Mouse (Mus musculus): Measurements from ENCODE around the gene Slc43a2. TPM values are rescaled to one million over a fixed set of nuclear protein-coding genes. Genes with fewer than 3 reads are reported as not detected.

The Slc43a2 gene
- total and polyA plus RNA-seq, 3 experiments = 4.9 to 8.4 TPM; not detected in 1

GRCm38 (mm10) chr11:75550200-75550946 is 18.9 kb downstream of the Slc43a2 start:
- no peak overlapping the region for H3K9ac ChIP-seq (ENCODE audit: control insufficient read depth, low read depth, low read length, poor library complexity, severe bottlenecking)
- H3K27ac ChIP-seq (ENCODE audit: control insufficient read depth, low read depth, low read length) = no peak overlapping the region
- TF ChIP-seq ZMIZ1 (IDR thresholded peaks at IDR 0.05; ENCODE audit: low read depth, low read length) (no peak), MXI1 (IDR thresholded peaks at IDR 0.05; ENCODE audit: low read depth, low read length) (no peak), ZC3H11A (IDR thresholded peaks at IDR 0.05; ENCODE audit: low read depth, low read length) (no peak), USF2 (IDR thresholded peaks at IDR 0.05; ENCODE audit: borderline replicate concordance in 1 of 2, insufficient read depth in 1 of 2, low read depth in 1 of 2, low read length in 2 of 2) (no peak), CTCF (IDR thresholded peaks at IDR 0.05 in 2 of 3, conservative IDR thresholded peaks at IDR 0.05 in 1 of 3; ENCODE audit: control insufficient read depth in 1 of 3, insufficient read depth in 1 of 3, low read depth in 2 of 3, low read length in 3 of 3, poor library complexity in 1 of 3, severe bottlenecking in 1 of 3) (no peak), UBTF (IDR thresholded peaks at IDR 0.05; ENCODE audit: borderline replicate concordance, insufficient read depth, low read depth, low read length) (no peak), GATA1 (IDR thresholded peaks at IDR 0.05; ENCODE audit: low read depth, low read length) (no peak), CHD2 (IDR thresholded peaks at IDR 0.05; ENCODE audit: low read length) (no peak), NELFE (IDR thresholded peaks at IDR 0.05; ENCODE audit: low read depth, low read length) (no peak), RCOR1 (IDR thresholded peaks at IDR 0.05; ENCODE audit: low read depth, low read length) (no peak)
- no peak overlapping the region for H3K4me3 ChIP-seq (ENCODE audit: control insufficient read depth in 1 of 2, insufficient read depth in 1 of 2, low read depth in 2 of 2, low read length in 2 of 2)
- no peak for DNase-seq (ENCODE audit: low read depth, low spot score)
- H3K4me1 ChIP-seq (ENCODE audit: control insufficient read depth in 1 of 2, insufficient read depth in 2 of 2, low read length in 2 of 2) = no peaks in the 10 kb centered on the region
- H3K9me3 ChIP-seq (replicated peaks; ENCODE audit: insufficient read depth, low read length) = no peaks in the 10 kb centered on the region
- no peaks in the 10 kb centered on the region for H3K36me3 ChIP-seq (ENCODE audit: control insufficient read depth in 1 of 2, insufficient read depth in 2 of 2, low read length in 2 of 2)
- H3K79me2 ChIP-seq (ENCODE audit: control insufficient read depth, insufficient read depth, low read length, poor library complexity) = no peaks in the 10 kb centered on the region
- H3K27me3 ChIP-seq (ENCODE audit: control insufficient read depth in 1 of 2, insufficient read depth in 2 of 2, low read length in 2 of 2) = no peaks in the 10 kb centered on the region

GRCm38 (mm10) chr11:75551321-75551720 is 19.8 kb downstream of the Slc43a2 start:
- H3K9me3 ChIP-seq (replicated peaks; ENCODE audit: insufficient read depth, low read length) = no peaks in the 10 kb centered on the region
- H3K9ac ChIP-seq (ENCODE audit: control insufficient read depth, low read depth, low read length, poor library complexity, severe bottlenecking) = no peak overlapping the region
- no peak for TF ChIP-seq MYB (IDR thresholded peaks at IDR 0.05; ENCODE audit: low read depth, low read length)
- TF ChIP-seq USF1 (IDR thresholded peaks at IDR 0.05; ENCODE audit: low read depth, low read length) = no peak
- TF ChIP-seq HCFC1 (IDR thresholded peaks at IDR 0.05; ENCODE audit: low read depth, low read length) = no peak
- no peak for TF ChIP-seq USF2 (IDR thresholded peaks at IDR 0.05; ENCODE audit: borderline replicate concordance in 1 of 2, insufficient read depth in 1 of 2, low read depth in 1 of 2, low read length in 2 of 2)
- no peak for TF ChIP-seq MXI1 (IDR thresholded peaks at IDR 0.05; ENCODE audit: low read depth, low read length)
- TF ChIP-seq ELF1 (IDR thresholded peaks at IDR 0.05; ENCODE audit: low read depth, low read length) = no peak
- no peak for TF ChIP-seq UBTF (IDR thresholded peaks at IDR 0.05; ENCODE audit: borderline replicate concordance, insufficient read depth, low read depth, low read length)
- TF ChIP-seq RAD21 (IDR thresholded peaks at IDR 0.05; ENCODE audit: low read depth, low read length) = no peak
- no peak for TF ChIP-seq ZKSCAN1 (IDR thresholded peaks at IDR 0.05; ENCODE audit: low read depth, low read length)
- TF ChIP-seq MAX (IDR thresholded peaks at IDR 0.05; ENCODE audit: low read length) = no peak
- no peak for TF ChIP-seq NELFE (IDR thresholded peaks at IDR 0.05; ENCODE audit: low read depth, low read length)
- TF ChIP-seq MEF2A (IDR thresholded peaks at IDR 0.05; ENCODE audit: extremely low read depth, insufficient replicate concordance, low read depth, low read length, poor library complexity, severe bottlenecking) = no peak
- TF ChIP-seq MAFK (IDR thresholded peaks at IDR 0.05; ENCODE audit: borderline replicate concordance, low read depth, low read length) = no peak
- TF ChIP-seq ZMIZ1 (IDR thresholded peaks at IDR 0.05; ENCODE audit: low read depth, low read length) = no peak
- TF ChIP-seq EP300 (IDR thresholded peaks at IDR 0.05; ENCODE audit: low read depth in 1 of 2, low read length in 2 of 2) = no peak
- TF ChIP-seq GATA1 (IDR thresholded peaks at IDR 0.05; ENCODE audit: low read depth, low read length) = no peak
- TF ChIP-seq POLR2A (IDR thresholded peaks at IDR 0.05; ENCODE audit: control insufficient read depth in 1 of 2, insufficient read depth in 1 of 2, low read depth in 1 of 2, low read length in 2 of 2, poor library complexity in 1 of 2) = no peak
- no peaks in the 10 kb centered on the region for H3K79me2 ChIP-seq (ENCODE audit: control insufficient read depth, insufficient read depth, low read length, poor library complexity)
- H3K27me3 ChIP-seq (ENCODE audit: control insufficient read depth in 1 of 2, insufficient read depth in 2 of 2, low read length in 2 of 2) = no peaks in the 10 kb centered on the region
- no peak for DNase-seq (ENCODE audit: low read depth, low spot score)
- H3K27ac ChIP-seq (ENCODE audit: control insufficient read depth, low read depth, low read length) = no peak overlapping the region
- no peaks in the 10 kb centered on the region for H3K4me1 ChIP-seq (ENCODE audit: control insufficient read depth in 1 of 2, insufficient read depth in 2 of 2, low read length in 2 of 2)
- no peaks in the 10 kb centered on the region for H3K36me3 ChIP-seq (ENCODE audit: control insufficient read depth in 1 of 2, insufficient read depth in 2 of 2, low read length in 2 of 2)
- H3K4me3 ChIP-seq (ENCODE audit: control insufficient read depth in 1 of 2, insufficient read depth in 1 of 2, low read depth in 2 of 2, low read length in 2 of 2) = no peak overlapping the region

All from MEL (cell line).